Mouse (Mus musculus) lung, embryonic 16.5 days (tissue): ENCODE results near the gene Pea15a. TPM values are rescaled to one million over a fixed set of nuclear protein-coding genes. Genes with fewer than 3 reads are reported as not detected.
A peak's percentile ranks its signal among the peaks of the same experiment; 100 is the strongest.

Experiments
- ATAC-seq: fragments of 200-750 bp; cut with Nextera tagmentation; 2 replicates; pipeline ENCODE4 v1.8.0; 2017; ENCODE audit warnings: low read depth, mild to moderate bottlenecking, moderate library complexity
- H3K27ac ChIP-seq: fragments of 300-500 bp; sonication (generic); 2 replicates; pipeline ENCODE4 v1.5.1; 2014; ENCODE audit warnings: mild to moderate bottlenecking, control low read depth, low read length
- H3K27me3 ChIP-seq: fragments of 300-500 bp; sonication (generic); 2 replicates; pipeline ENCODE4 v1.6.1; 2014; ENCODE audit warnings: low read depth, low read length, mixed read lengths; ENCODE audit not compliant: control insufficient read depth, insufficient read depth
- H3K36me3 ChIP-seq: fragments of 300-500 bp; sonication (generic); 2 replicates; pipeline ENCODE4 v1.6.1; 2014; ENCODE audit warnings: low read length; ENCODE audit not compliant: control insufficient read depth, insufficient read depth
- H3K4me1 ChIP-seq: fragments of 300-500 bp; sonication (generic); replicated peaks from 2 replicates; pipeline ENCODE4 v1.6.1; 2014; ENCODE audit warnings: low read length, mixed read lengths; ENCODE audit not compliant: control insufficient read depth, insufficient read depth
- H3K4me2 ChIP-seq: fragments of 300-500 bp; sonication (generic); 2 replicates; pipeline ENCODE4 v1.6.1; 2014; ENCODE audit warnings: low read depth, low read length, control low read depth
- H3K4me3 ChIP-seq: fragments of 300-500 bp; sonication (generic); 2 replicates; pipeline ENCODE4 v1.5.1; 2014; ENCODE audit warnings: mild to moderate bottlenecking, low read length, control low read depth
- H3K9ac ChIP-seq: fragments of 300-500 bp; sonication (generic); 2 replicates; pipeline ENCODE4 v1.6.1; 2014; ENCODE audit warnings: low read length, control low read depth
- H3K9me3 ChIP-seq: fragments of 300-500 bp; sonication (generic); 2 replicates; pipeline ENCODE4 v1.6.1; 2016; ENCODE audit warnings: low read length; ENCODE audit not compliant: control insufficient read depth
- WGBS: fragments of 180-500 bp; shearing (Covaris S2); extraction: QIAGEN DNeasy Blood & Tissue Kit; methylation state at CpG from one replicate; pipeline ENCODE4 v1.1.7; 2014; 5-methylcytosine and 5-hydroxymethylcytosine counted together
- polyA plus RNA-seq: library from polyadenylated mRNA; unstranded; fragments of >200 nt; fragmentation: Nextera tagmentation; extraction: Ambion mirVana; gene quantifications from 2 replicates; pipeline ENCODE4 v1.2.1, GENCODE M21; 2015

The Pea15a gene
- polyA plus RNA-seq, 1 experiment from 2014 or later, result 147 TPM

GRCm38 (mm10) chr1:172169809-172170208 lies 36.8 kb downstream of the Pea15a start:
- WGBS, result 94% methylated on average over 5 of the region's 5 CpGs

GRCm38 (mm10) chr1:172167911-172168310 lies 38.7 kb downstream of the Pea15a start:
- no peak for ATAC-seq
- H3K4me1 ChIP-seq, result no peaks in the 10 kb centered on the region
- no peaks in the 10 kb centered on the region for H3K27me3 ChIP-seq
- H3K4me3 ChIP-seq, result no peak overlapping the region
- no peak overlapping the region for H3K9ac ChIP-seq
- no peak overlapping the region for H3K27ac ChIP-seq
- H3K36me3 ChIP-seq, result peaks cover 45% of the 10 kb centered on the region
- H3K4me2 ChIP-seq, result no peak overlapping the region
- 89% methylated on average over 5 of the region's 5 CpGs for WGBS
- H3K9me3 ChIP-seq, result no peaks in the 10 kb centered on the region

More at GRCm38 (mm10) chr1:172169809-172170208, 36.8 kb downstream of the Pea15a start:
- Histone ChIP-seq H3K9me3 (no peaks in the 10 kb centered on the region), H3K4me2 (no peak overlapping the region), H3K36me3 (peaks cover 62% of the 10 kb centered on the region), H3K4me1 (no peaks in the 10 kb centered on the region), H3K4me3 (no peak overlapping the region), H3K9ac (no peak overlapping the region), H3K27me3 (no peaks in the 10 kb centered on the region), H3K27ac (no peak overlapping the region)
- ATAC-seq, result no peak

DNA sequence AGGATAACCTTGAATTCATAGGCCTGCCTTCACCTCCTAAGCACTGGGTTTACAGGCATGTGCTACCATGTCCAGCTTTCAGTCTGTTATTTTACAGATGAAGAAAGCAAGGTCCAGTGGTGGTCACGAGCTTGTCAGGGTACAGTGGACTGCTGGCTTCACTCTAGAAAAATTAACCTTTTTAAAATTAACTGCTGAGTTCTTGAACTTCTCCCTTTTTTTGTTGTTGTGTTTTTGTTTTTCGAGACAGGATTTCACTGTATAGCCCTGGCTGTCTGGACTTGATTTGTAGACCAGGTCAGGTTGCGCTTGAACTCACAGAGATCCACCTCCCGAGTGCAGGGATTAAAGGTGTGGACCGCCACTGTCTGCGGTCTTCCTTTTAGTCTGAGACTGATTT lies 43.6 kb downstream of the Pea15a start:
- ATAC-seq, result no peak
- H3K27me3 ChIP-seq, result no peaks in the 10 kb centered on the region
- H3K9me3 ChIP-seq, result no peaks in the 10 kb centered on the region
- no peak overlapping the region for H3K4me2 ChIP-seq
- no peak overlapping the region for H3K27ac ChIP-seq
- H3K4me1 ChIP-seq, result peaks cover 4% of the 10 kb centered on the region; the same call in 1 of the 2 replicates
- H3K36me3 ChIP-seq, result peaks cover 14% of the 10 kb centered on the region
- no peak overlapping the region for H3K4me3 ChIP-seq
- no peak overlapping the region for H3K9ac ChIP-seq
- 88% methylated on average over 6 of the region's 6 CpGs for WGBS

GRCm38 (mm10) chr1:172162009-172162408 lies 44.6 kb downstream of the Pea15a start:
- Histone ChIP-seq H3K27me3 (no peaks in the 10 kb centered on the region), H3K4me2 (no peak overlapping the region), H3K36me3 (peaks cover 6% of the 10 kb centered on the region), H3K4me1 (peaks cover 4% of the 10 kb centered on the region; the same call in 1 of the 2 replicates), H3K9ac (no peak overlapping the region), H3K27ac (no peak overlapping the region), H3K9me3 (no peaks in the 10 kb centered on the region), H3K4me3 (no peak overlapping the region)
- no peak for ATAC-seq
- WGBS, result 84% methylated on average over 1 of the region's 1 CpGs

DNA sequence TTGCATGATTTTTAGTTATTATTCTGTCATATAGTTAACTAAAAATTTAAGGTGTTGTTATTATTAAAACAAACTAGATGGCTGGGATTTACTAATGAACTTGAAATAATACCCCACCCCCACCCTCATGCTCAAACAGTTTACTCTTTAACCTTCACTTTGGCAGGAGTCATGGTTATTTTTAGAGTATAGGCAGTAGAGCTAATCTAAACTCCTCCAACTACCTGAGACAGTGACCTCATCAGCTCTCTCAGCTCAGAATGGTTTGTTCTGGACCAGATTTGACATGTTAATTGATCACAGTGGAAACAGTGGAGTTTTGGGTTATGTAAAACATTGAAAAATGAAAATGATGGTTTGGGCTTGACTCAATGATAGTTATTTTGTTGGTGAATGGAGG lies 46.1 kb downstream of the Pea15a start:
- Histone ChIP-seq H3K27ac (no peak overlapping the region), H3K27me3 (no peaks in the 10 kb centered on the region), H3K9me3 (no peaks in the 10 kb centered on the region), H3K4me2 (no peak overlapping the region), H3K36me3 (no peaks in the 10 kb centered on the region), H3K4me3 (no peak overlapping the region), H3K9ac (no peak overlapping the region), H3K4me1 (peaks cover 4% of the 10 kb centered on the region; the same call in 1 of the 2 replicates)
- no peak for ATAC-seq

DNA sequence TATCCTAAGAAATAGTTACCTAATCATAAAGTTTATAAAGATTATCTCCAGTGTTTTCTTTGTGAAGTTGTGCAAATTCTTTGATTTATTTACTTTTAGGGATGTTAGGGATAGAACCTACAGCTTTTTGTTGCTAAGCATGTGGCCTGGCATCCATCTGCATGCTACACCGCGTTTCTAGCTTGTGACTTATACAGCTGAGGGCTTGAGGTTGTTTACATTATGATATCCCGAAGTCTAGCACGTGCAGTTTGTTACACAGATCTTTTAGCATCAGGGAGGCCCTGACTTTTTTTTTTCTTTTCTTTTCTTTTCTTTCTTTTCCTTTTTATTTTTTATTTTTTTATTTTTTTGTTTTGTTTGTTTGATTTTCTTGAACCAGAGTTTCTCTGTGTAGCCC lies 46.6 kb downstream of the Pea15a start:
- no peaks in the 10 kb centered on the region for H3K36me3 ChIP-seq
- no peak overlapping the region for H3K4me2 ChIP-seq
- H3K4me1 ChIP-seq, result peaks cover 4% of the 10 kb centered on the region; the same call in 1 of the 2 replicates
- no peak overlapping the region for H3K4me3 ChIP-seq
- ATAC-seq, result no peak
- no peaks in the 10 kb centered on the region for H3K27me3 ChIP-seq
- H3K9me3 ChIP-seq, result no peaks in the 10 kb centered on the region
- no peak overlapping the region for H3K9ac ChIP-seq
- WGBS, result 13% methylated on average over 4 of the region's 4 CpGs
- no peak overlapping the region for H3K27ac ChIP-seq

DNA sequence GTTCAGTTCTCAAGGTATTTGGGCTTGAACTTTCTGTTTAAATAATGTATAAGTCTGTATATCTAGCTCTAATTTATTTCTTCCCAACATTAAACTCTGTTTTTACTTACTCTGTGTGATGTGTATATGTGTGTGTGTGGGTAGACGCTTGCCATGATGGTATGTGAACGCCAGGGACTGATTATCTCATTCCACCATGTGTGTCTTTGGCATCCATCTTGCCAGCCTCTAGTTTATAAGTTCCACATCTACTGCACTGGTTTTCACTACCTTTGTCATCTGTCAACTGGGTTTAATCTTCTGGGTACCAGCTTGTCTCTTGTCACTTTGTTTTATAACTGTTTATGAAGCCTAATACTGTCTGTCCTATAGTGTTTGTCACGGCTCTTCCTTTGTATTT lies 51.1 kb downstream of the Pea15a start:
- Histone ChIP-seq H3K27me3 (no peaks in the 10 kb centered on the region), H3K4me1 (peaks cover 4% of the 10 kb centered on the region; the same call in 1 of the 2 replicates), H3K9me3 (no peaks in the 10 kb centered on the region), H3K36me3 (peaks cover 22% of the 10 kb centered on the region), H3K27ac (no peak overlapping the region), H3K4me2 (no peak overlapping the region), H3K9ac (no peak overlapping the region), H3K4me3 (no peak overlapping the region)
- 86% methylated on average over 3 of the region's 3 CpGs for WGBS
- no peak for ATAC-seq

- H3K9ac ChIP-seq, result no peak overlapping the region
- no peak overlapping the region for H3K4me3 ChIP-seq
- WGBS, result 81% methylated on average over 3 of the region's 3 CpGs
- no peaks in the 10 kb centered on the region for H3K9me3 ChIP-seq
- H3K4me2 ChIP-seq, result no peak overlapping the region
- peaks cover 23% of the 10 kb centered on the region for H3K36me3 ChIP-seq
- no peak overlapping the region for H3K27ac ChIP-seq
- ATAC-seq, result no peak
- H3K27me3 ChIP-seq, result no peaks in the 10 kb centered on the region
- H3K4me1 ChIP-seq, result peaks cover 8% of the 10 kb centered on the region
Measured at GRCm38 (mm10) chr1:172154536-172154935, 52.1 kb downstream of the Pea15a start.

- Histone ChIP-seq H3K4me1 (peaks cover 16% of the 10 kb centered on the region), H3K4me3 (peak overlapping the region; percentile 94), H3K27me3 (no peaks in the 10 kb centered on the region), H3K9ac (peak overlapping the region; percentile 100), H3K9me3 (no peaks in the 10 kb centered on the region), H3K27ac (peak overlapping the region; percentile 95), H3K36me3 (peaks cover 18% of the 10 kb centered on the region), H3K4me2 (peak overlapping the region; percentile 76)
- ATAC-seq, result no peak
- WGBS, result 4% methylated on average over 19 of the region's 19 CpGs
Measured at GRCm38 (mm10) chr1:172148955-172149815, 57.4 kb downstream of the Pea15a start.
